Mouse (Mus musculus): ENCODE results near the gene Pde4d. TPM values are rescaled to one million over a fixed set of nuclear protein-coding genes. Genes with fewer than 3 reads are reported as not detected.

The Pde4d gene
- polyA plus RNA-seq, 1 experiment from 2014 or later = 13.6 TPM

GRCm38 (mm10) chr13:108431776-108432175 is 18.0 kb upstream of the Pde4d start:
- H3K9me3 ChIP-seq (ENCODE audit: control insufficient read depth, low read length) = no peaks in the 10 kb centered on the region
- H3K27ac ChIP-seq (replicated peaks; ENCODE audit: low read depth, low read length) = no peak overlapping the region
- DNase-seq (ENCODE audit: low spot score) (no peak), ATAC-seq (ENCODE audit: low read depth) (no peak)
- no peaks in the 10 kb centered on the region for H3K4me1 ChIP-seq (ENCODE audit: control insufficient read depth, insufficient read depth, low read length)
- no peak overlapping the region for H3K4me3 ChIP-seq (ENCODE audit: low read depth, low read length)
- H3K27me3 ChIP-seq (replicated peaks; ENCODE audit: control insufficient read depth, insufficient read depth, low read length) = no peaks in the 10 kb centered on the region
- 86% methylated on average over 3 of the region's 3 CpGs for WGBS
- no peak overlapping the region for H3K9ac ChIP-seq (ENCODE audit: low read depth, low read length)
- H3K4me2 ChIP-seq (ENCODE audit: low read depth, low read length) = no peak overlapping the region
- H3K36me3 ChIP-seq (ENCODE audit: control insufficient read depth, insufficient read depth, low read length) = no peaks in the 10 kb centered on the region

- H3K4me3 ChIP-seq (ENCODE audit: low read depth, low read length) = no peak overlapping the region
- H3K27me3 ChIP-seq (replicated peaks; ENCODE audit: control insufficient read depth, insufficient read depth, low read length) = no peaks in the 10 kb centered on the region
- H3K4me1 ChIP-seq (ENCODE audit: control insufficient read depth, insufficient read depth, low read length) = no peaks in the 10 kb centered on the region
- DNase-seq (ENCODE audit: low spot score) (no peak), ATAC-seq (ENCODE audit: low read depth) (no peak)
- H3K4me2 ChIP-seq (ENCODE audit: low read depth, low read length) = no peak overlapping the region
- no peaks in the 10 kb centered on the region for H3K36me3 ChIP-seq (ENCODE audit: control insufficient read depth, insufficient read depth, low read length)
- no peak overlapping the region for H3K9ac ChIP-seq (ENCODE audit: low read depth, low read length)
- H3K9me3 ChIP-seq (ENCODE audit: control insufficient read depth, low read length) = no peaks in the 10 kb centered on the region
- H3K27ac ChIP-seq (replicated peaks; ENCODE audit: low read depth, low read length) = no peak overlapping the region
Measured at GRCm38 (mm10) chr13:108435687-108436086, 14.1 kb upstream of the Pde4d start.

- DNase-seq (ENCODE audit: low spot score) (no peak), ATAC-seq (ENCODE audit: low read depth) (no peak)
- no peak overlapping the region for H3K9ac ChIP-seq (ENCODE audit: low read depth, low read length)
- 97% methylated on average over 2 of the region's 2 CpGs for WGBS
- H3K9me3 ChIP-seq (ENCODE audit: control insufficient read depth, low read length) = no peaks in the 10 kb centered on the region
- H3K4me2 ChIP-seq (ENCODE audit: low read depth, low read length) = no peak overlapping the region
- H3K27me3 ChIP-seq (replicated peaks; ENCODE audit: control insufficient read depth, insufficient read depth, low read length) = no peaks in the 10 kb centered on the region
- no peak overlapping the region for H3K4me3 ChIP-seq (ENCODE audit: low read depth, low read length)
- H3K4me1 ChIP-seq (ENCODE audit: control insufficient read depth, insufficient read depth, low read length) = no peaks in the 10 kb centered on the region
- H3K36me3 ChIP-seq (ENCODE audit: control insufficient read depth, insufficient read depth, low read length) = no peaks in the 10 kb centered on the region
- no peak overlapping the region for H3K27ac ChIP-seq (replicated peaks; ENCODE audit: low read depth, low read length)
Measured at GRCm38 (mm10) chr13:108437424-108437823, 12.3 kb upstream of the Pde4d start.

- no peak overlapping the region for H3K4me2 ChIP-seq (ENCODE audit: low read depth, low read length)
- DNase-seq (ENCODE audit: low spot score) = no peak
Measured at GRCm38 (mm10) chr13:108439012-108439411, 10.7 kb upstream of the Pde4d start.

GRCm38 (mm10) chr13:108448348-108448931 is 1.3 kb upstream of the Pde4d start:
- DNase-seq (ENCODE audit: low spot score) (no peak), ATAC-seq (ENCODE audit: low read depth) (no peak)
- H3K4me2 ChIP-seq (ENCODE audit: low read depth, low read length) = no peak overlapping the region
- no peak overlapping the region for H3K9ac ChIP-seq (ENCODE audit: low read depth, low read length)
- H3K4me3 ChIP-seq (ENCODE audit: low read depth, low read length) = no peak overlapping the region
- peaks cover 11% of the 10 kb centered on the region for H3K4me1 ChIP-seq (ENCODE audit: control insufficient read depth, insufficient read depth, low read length)
- no peak overlapping the region for H3K27ac ChIP-seq (replicated peaks; ENCODE audit: low read depth, low read length)
- H3K9me3 ChIP-seq (ENCODE audit: control insufficient read depth, low read length) = no peaks in the 10 kb centered on the region
- H3K36me3 ChIP-seq (ENCODE audit: control insufficient read depth, insufficient read depth, low read length) = no peaks in the 10 kb centered on the region
- no peaks in the 10 kb centered on the region for H3K27me3 ChIP-seq (replicated peaks; ENCODE audit: control insufficient read depth, insufficient read depth, low read length)
- 61% methylated on average over 11 of the region's 11 CpGs for WGBS

More at GRCm38 (mm10) chr13:108439012-108439411, 10.7 kb upstream of the Pde4d start:
- H3K9ac ChIP-seq (ENCODE audit: low read depth, low read length) = no peak overlapping the region
- H3K27ac ChIP-seq (replicated peaks; ENCODE audit: low read depth, low read length) = no peak overlapping the region
- H3K4me3 ChIP-seq (ENCODE audit: low read depth, low read length) = no peak overlapping the region
- H3K9me3 ChIP-seq (ENCODE audit: control insufficient read depth, low read length) = no peaks in the 10 kb centered on the region
- no peak for ATAC-seq (ENCODE audit: low read depth)
- H3K27me3 ChIP-seq (replicated peaks; ENCODE audit: control insufficient read depth, insufficient read depth, low read length) = no peaks in the 10 kb centered on the region
- H3K4me1 ChIP-seq (ENCODE audit: control insufficient read depth, insufficient read depth, low read length) = no peaks in the 10 kb centered on the region
- 86% methylated on average over 1 of the region's 1 CpGs for WGBS
- H3K36me3 ChIP-seq (ENCODE audit: control insufficient read depth, insufficient read depth, low read length) = no peaks in the 10 kb centered on the region

- no peaks in the 10 kb centered on the region for H3K36me3 ChIP-seq (ENCODE audit: control insufficient read depth, insufficient read depth, low read length)
- H3K27ac ChIP-seq (replicated peaks; ENCODE audit: low read depth, low read length) = no peak overlapping the region
- no peak overlapping the region for H3K4me2 ChIP-seq (ENCODE audit: low read depth, low read length)
- WGBS = 79% methylated on average over 2 of the region's 2 CpGs
- H3K9me3 ChIP-seq (ENCODE audit: control insufficient read depth, low read length) = no peaks in the 10 kb centered on the region
- no peak for ATAC-seq (ENCODE audit: low read depth)
- no peak overlapping the region for H3K4me3 ChIP-seq (ENCODE audit: low read depth, low read length)
- no peak for DNase-seq (ENCODE audit: low spot score)
- H3K4me1 ChIP-seq (ENCODE audit: control insufficient read depth, insufficient read depth, low read length) = peaks cover 11% of the 10 kb centered on the region
- no peaks in the 10 kb centered on the region for H3K27me3 ChIP-seq (replicated peaks; ENCODE audit: control insufficient read depth, insufficient read depth, low read length)
- no peak overlapping the region for H3K9ac ChIP-seq (ENCODE audit: low read depth, low read length)
Measured at GRCm38 (mm10) chr13:108451122-108451521, 1.4 kb downstream of the Pde4d start.

- Histone ChIP-seq H3K36me3 (ENCODE audit: control insufficient read depth, insufficient read depth, low read length) (no peaks in the 10 kb centered on the region), H3K27me3 (replicated peaks; ENCODE audit: control insufficient read depth, insufficient read depth, low read length) (no peaks in the 10 kb centered on the region), H3K4me2 (ENCODE audit: low read depth, low read length) (no peak overlapping the region), H3K4me1 (ENCODE audit: control insufficient read depth, insufficient read depth, low read length) (peaks cover 8% of the 10 kb centered on the region), H3K27ac (replicated peaks; ENCODE audit: low read depth, low read length) (no peak overlapping the region), H3K4me3 (ENCODE audit: low read depth, low read length) (no peak overlapping the region), H3K9me3 (ENCODE audit: control insufficient read depth, low read length) (no peaks in the 10 kb centered on the region), H3K9ac (ENCODE audit: low read depth, low read length) (no peak overlapping the region)
- WGBS = 60% methylated on average over 6 of the region's 6 CpGs
- DNase-seq (ENCODE audit: low spot score) (peak; percentile 74), ATAC-seq (ENCODE audit: low read depth) (peak; percentile 22; the same call in 1 of the 2 replicates)
Measured at GRCm38 (mm10) chr13:108453064-108453919, 3.5 kb downstream of the Pde4d start.

- Histone ChIP-seq H3K4me3 (ENCODE audit: low read depth, low read length) (no peak overlapping the region), H3K4me2 (ENCODE audit: low read depth, low read length) (no peak overlapping the region), H3K9me3 (ENCODE audit: control insufficient read depth, low read length) (no peaks in the 10 kb centered on the region), H3K27me3 (replicated peaks; ENCODE audit: control insufficient read depth, insufficient read depth, low read length) (no peaks in the 10 kb centered on the region), H3K9ac (ENCODE audit: low read depth, low read length) (no peak overlapping the region), H3K27ac (replicated peaks; ENCODE audit: low read depth, low read length) (no peak overlapping the region), H3K36me3 (ENCODE audit: control insufficient read depth, insufficient read depth, low read length) (no peaks in the 10 kb centered on the region), H3K4me1 (ENCODE audit: control insufficient read depth, insufficient read depth, low read length) (no peaks in the 10 kb centered on the region)
- DNase-seq (ENCODE audit: low spot score) (no peak), ATAC-seq (ENCODE audit: low read depth) (no peak)
- 94% methylated on average over 5 of the region's 5 CpGs for WGBS
Measured at GRCm38 (mm10) chr13:108462518-108462917, 12.8 kb downstream of the Pde4d start.

- H3K4me3 ChIP-seq (ENCODE audit: low read depth, low read length) = no peak overlapping the region
- no peak overlapping the region for H3K9ac ChIP-seq (ENCODE audit: low read depth, low read length)
- DNase-seq (ENCODE audit: low spot score) (no peak), ATAC-seq (ENCODE audit: low read depth) (no peak)
- H3K27ac ChIP-seq (replicated peaks; ENCODE audit: low read depth, low read length) = no peak overlapping the region
- no peaks in the 10 kb centered on the region for H3K9me3 ChIP-seq (ENCODE audit: control insufficient read depth, low read length)
- H3K27me3 ChIP-seq (replicated peaks; ENCODE audit: control insufficient read depth, insufficient read depth, low read length) = no peaks in the 10 kb centered on the region
- H3K36me3 ChIP-seq (ENCODE audit: control insufficient read depth, insufficient read depth, low read length) = no peaks in the 10 kb centered on the region
- H3K4me1 ChIP-seq (ENCODE audit: control insufficient read depth, insufficient read depth, low read length) = no peaks in the 10 kb centered on the region
- no peak overlapping the region for H3K4me2 ChIP-seq (ENCODE audit: low read depth, low read length)
Measured at GRCm38 (mm10) chr13:108465755-108466154, 16.0 kb downstream of the Pde4d start.

Data from embryonic facial prominence, embryonic 14.5 days (tissue).